9 mouse cellular contexts compared by ENCODE assay signal in the genomic region with DNA sequence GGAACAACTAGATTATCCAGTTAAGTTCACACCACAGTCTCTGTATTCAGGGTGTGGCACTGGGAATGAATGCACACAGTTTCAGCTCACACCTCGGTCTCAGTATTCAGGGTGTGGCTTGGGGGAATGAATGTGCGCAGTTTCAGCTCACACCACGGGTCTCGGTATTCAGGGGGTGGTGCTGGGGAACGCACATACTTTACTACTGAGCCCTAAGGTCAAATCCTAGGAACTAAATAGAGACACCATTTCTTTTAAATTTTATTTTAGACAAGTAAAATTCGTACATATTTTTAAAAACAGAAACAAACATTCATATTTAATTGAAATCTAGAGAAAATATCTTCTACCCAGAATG. TPM values are rescaled to one million over a fixed set of nuclear protein-coding genes. Genes with fewer than 3 reads are reported as not detected.
DNase-seq lines count a peak whose midpoint lies in the region; ATAC-seq and TF ChIP-seq lines count a peak whose summit lies in the region.
"Had no signal": no experiment of that assay in that cellular context is flagged by ENCODE, and none has a peak within 500 bp of the region (broad histone marks: within the 10 kb centered on the region; RNA-seq: fewer than 3 reads in every experiment).

No protein-coding gene starts in this region.

- in situ Hi-C loops in CH12.LX (cut with MboI; ENCODE audit: low pct_ligation_motif_present, low pct_unique_long_range_greater_than_20kb, low sequenced_read_pairs) = loop anchor here (5.0 to 25.0 kb wide), 2 partner anchors 36 to 646 kb away; no protein-coding TSS in a partner anchor

- TF ChIP-seq RAD21 in CH12.LX (IDR thresholded peaks at IDR 0.05; ENCODE audit: low read depth, low read length) = no peak

- no peak overlapping the region for H3K9ac ChIP-seq in heart, embryonic 12.5 days
- peak overlapping the region; percentile 68 for H3K9ac ChIP-seq in CH12.LX (ENCODE audit: insufficient read depth, low read depth)
- no peak overlapping the region for H3K9ac ChIP-seq in kidney, embryonic 16.5 days (replicated peaks; ENCODE audit: low read length)

- peak overlapping the region; percentile 62 for H3K27ac ChIP-seq in heart, embryonic 12.5 days (ENCODE audit: poor library complexity, severe bottlenecking)
- peak overlapping the region; percentile 86 for H3K27ac ChIP-seq in CH12.LX (ENCODE audit: insufficient read depth, low read depth)
- H3K27ac ChIP-seq in kidney, embryonic 16.5 days (ENCODE audit: low read length) = no peak overlapping the region

- dilution Hi-C loops in CH12.LX (cut with MboI; ENCODE audit: extremely low pct_ligation_motif_present, extremely low pct_unique_long_range_greater_than_20kb, low sequenced_read_pairs) = no loop called here

- H3K27me3 ChIP-seq in heart, embryonic 12.5 days (replicated peaks) = no peaks in the 10 kb centered on the region
- no peaks in the 10 kb centered on the region for H3K27me3 ChIP-seq in CH12.LX (replicated peaks)
- no peaks in the 10 kb centered on the region for H3K27me3 ChIP-seq in kidney, embryonic 16.5 days (ENCODE audit: insufficient read depth, low read length)

- peak overlapping the region; percentile 23; the same call in 1 of the 2 replicates for H3K4me2 ChIP-seq in heart, embryonic 12.5 days
- peak overlapping the region; percentile 72 for H3K4me2 ChIP-seq in CH12.LX (ENCODE audit: insufficient read depth, low read depth, poor library complexity, severe bottlenecking)
- H3K4me2 ChIP-seq in kidney, embryonic 16.5 days (replicated peaks; ENCODE audit: low read depth, low read length) = no peak overlapping the region

- no peaks in the 10 kb centered on the region for H3K9me3 ChIP-seq in heart, embryonic 12.5 days (replicated peaks)
- H3K9me3 ChIP-seq in CH12.LX (replicated peaks; ENCODE audit: low read length) = no peaks in the 10 kb centered on the region
- H3K9me3 ChIP-seq in kidney, embryonic 16.5 days (ENCODE audit: low read length) = no peaks in the 10 kb centered on the region

- intact Hi-C loops in heart, postnatal 10 days (cut with DNase I) = loop anchor here (5.0 to 10.0 kb wide), 2 partner anchors 76 to 239 kb away; no protein-coding TSS in a partner anchor

- no peak for TF ChIP-seq EP300 in CH12.LX (IDR thresholded peaks at IDR 0.05; ENCODE audit: low read length)

- H3K79me2 ChIP-seq in CH12.LX (replicated peaks; ENCODE audit: control insufficient read depth, extremely low read depth, insufficient read depth, poor library complexity, severe bottlenecking) = peaks cover 86% of the 10 kb centered on the region

- H3K36me3 ChIP-seq in heart, embryonic 12.5 days = peaks cover 15% of the 10 kb centered on the region
- peaks cover 2 to 11% of the 10 kb centered on the region in 2 experiments for H3K36me3 ChIP-seq in CH12.LX (replicated peaks in 1 of 2; ENCODE audit: control insufficient read depth in 1 of 2, insufficient read depth in 1 of 2, low read length in 1 of 2)
- no peaks in the 10 kb centered on the region for H3K36me3 ChIP-seq in kidney, embryonic 16.5 days (ENCODE audit: insufficient read depth, low read length)

- 44% methylated on average over 6 of the region's 6 CpGs for WGBS in heart, embryonic 12.5 days
- 58% methylated on average over 6 of the region's 6 CpGs for WGBS in kidney, embryonic 16.5 days

- ATAC-seq in heart, embryonic 12.5 days (ENCODE audit: insufficient number of reproducible peaks, low FRiP score) = 0 out of 2 replicates have a peak, but pooled peaks have one; percentile 20
- ATAC-seq in erythroid progenitor cell, adult 5-6 weeks (replicated peaks; ENCODE audit: low FRiP score, poor library complexity, severe bottlenecking) = peak; percentile 66
- peak; percentile 15 for ATAC-seq in megakaryocyte progenitor cell, adult 5-6 weeks (replicated peaks; ENCODE audit: poor library complexity)
- ATAC-seq in kidney, embryonic 16.5 days (ENCODE audit: low FRiP score, low TSS enrichment) = no peak

- H3K4me1 ChIP-seq in heart, embryonic 12.5 days (replicated peaks) = peaks cover 89% of the 10 kb centered on the region
- peaks cover 19 to 73% of the 10 kb centered on the region in 2 experiments for H3K4me1 ChIP-seq in CH12.LX (ENCODE audit: control insufficient read depth in 1 of 2, insufficient read depth in 2 of 2)
- peaks cover 72% of the 10 kb centered on the region for H3K4me1 ChIP-seq in kidney, embryonic 16.5 days (ENCODE audit: insufficient read depth, low read length)

- no peak for TF ChIP-seq CTCF in CH12.LX (conservative IDR thresholded peaks at IDR 0.05 in 1 of 2, IDR thresholded peaks at IDR 0.05 in 1 of 2; ENCODE audit: low read depth in 2 of 2, low read length in 2 of 2)

- DNase-seq in heart, postnatal 10 days = no peak
- DNase-seq in CH12.LX (ENCODE audit: extremely low read depth) = peak; percentile 77
- DNase-seq in embryo, embryonic 11 days = no peak
- DNase-seq in adrenal gland, postnatal 36 days = no peak
- DNase-seq: layer of hippocampus, adult 9-11 months had no signal

- no peak overlapping the region for H3K4me3 ChIP-seq in heart, embryonic 12.5 days
- H3K4me3 ChIP-seq in CH12.LX (replicated peaks in 1 of 3; ENCODE audit: low read depth in 2 of 3, low read length in 2 of 3, poor library complexity in 1 of 3) = peak overlapping the region; percentile 14 to 79 (median 27)
- H3K4me3 ChIP-seq in kidney, embryonic 16.5 days (ENCODE audit: low read length) = no peak overlapping the region

- peak; percentile 46 for TF ChIP-seq POLR2A in CH12.LX (IDR thresholded peaks at IDR 0.05; ENCODE audit: low read depth, low read length)

TF ChIP-seq in CH12.LX, 34 proteins besides CTCF, POLR2A, EP300 and RAD21:
- TF ChIP-seq UBTF (IDR thresholded peaks at IDR 0.05; ENCODE audit: low read depth, low read length) (no peak), CHD1 (IDR thresholded peaks at IDR 0.05; ENCODE audit: low read depth, low read length) (0 out of 2 replicates have a peak, but pooled peaks have one; percentile 93), MAX (IDR thresholded peaks at IDR 0.05; ENCODE audit: low read length) (no peak), NRF1 (IDR thresholded peaks at IDR 0.05; ENCODE audit: low read depth, low read length) (peak; percentile 49; the same call in 1 of the 2 replicates), TBP (conservative IDR thresholded peaks at IDR 0.05; ENCODE audit: low read depth, low read length) (peak; percentile 72; the same call in 1 of the 2 replicates), MXI1 (IDR thresholded peaks at IDR 0.05; ENCODE audit: low read depth, low read length) (peak; percentile 77; the same call in 1 of the 2 replicates), PAX5 (IDR thresholded peaks at IDR 0.05; ENCODE audit: low read length) (no peak), ZMIZ1 (IDR thresholded peaks at IDR 0.05; ENCODE audit: low read depth, low read length) (peak; percentile 77; the same call in 1 of the 2 replicates), MAFK (IDR thresholded peaks at IDR 0.05; ENCODE audit: insufficient replicate concordance, low read length) (0 out of 2 replicates have a peak, but pooled peaks have one; percentile 0), IRF4 (IDR thresholded peaks at IDR 0.05; ENCODE audit: low read depth, low read length) (peak; percentile 65; the same call in 1 of the 2 replicates), NELFE (IDR thresholded peaks at IDR 0.05; ENCODE audit: low read depth, low read length) (peak; percentile 48; the same call in 1 of the 2 replicates), TCF12 (IDR thresholded peaks at IDR 0.05; ENCODE audit: low read depth, low read length) (peak; percentile 50; the same call in 1 of the 2 replicates), JUND (conservative IDR thresholded peaks at IDR 0.05; ENCODE audit: low read depth, low read length) (no peak), MEF2A (IDR thresholded peaks at IDR 0.05; ENCODE audit: borderline replicate concordance, low read depth, low read length) (no peak), SIN3A (IDR thresholded peaks at IDR 0.05; ENCODE audit: low read length) (peak; percentile 62), BHLHE40 (IDR thresholded peaks at IDR 0.05; ENCODE audit: low read depth, low read length) (peak; percentile 78)

RNA-seq across cellular contexts. Expression of a gene that starts 18.0 kb away (rescaled TPM):
- 69.2 and 73.6 TPM in 2 replicates for polyA plus RNA-seq in heart, embryonic 12.5 days (2016; fragmentation: Nextera tagmentation; extraction: Ambion mirVana)
- total RNA-seq in heart, postnatal 10 days (2021) = 10 to 100 TPM; 57.9 to 66.5 TPM
- total RNA-seq in CH12.LX (2012; rRNA removed) = 21.2 and 21.3 TPM in 2 replicates
- total RNA-seq in CH12.LX (2014; rRNA removed) = 7.2 and 10.2 TPM in 2 replicates
- 24.6 and 29.7 TPM in 2 replicates for polyA plus RNA-seq in CH12.LX (2012; ENCODE audit: insufficient read length, low read depth)
- 122 TPM in 2 replicates for total RNA-seq in erythroid progenitor cell, adult 5-6 weeks (2015; ENCODE audit: low replicate concordance)
- 145 and 184 TPM in 2 replicates for total RNA-seq in erythroid progenitor cell, adult 5-6 weeks (2017; ENCODE audit: low replicate concordance)
- 122 and 127 TPM in 2 replicates for total RNA-seq in megakaryocyte progenitor cell, adult 5-6 weeks (2015)
- 50.1 and 60.1 TPM in 2 replicates for total RNA-seq in megakaryocyte progenitor cell, adult 5-6 weeks (2017)
- total RNA-seq in adrenal gland, postnatal 36 days (2021) = 10 to 100 TPM; 63.5 to 68.5 TPM
- 98.8 and 99.9 TPM in 2 replicates for polyA plus RNA-seq in kidney, embryonic 16.5 days (2015; fragmentation: Nextera tagmentation; extraction: Ambion mirVana)

Comparison
In these comparisons a context has a peak if more than half of its experiments do, and no peak if none do; other contexts are left out.
1. H3K4me3 ChIP-seq: peak in CH12.LX (3 of 3); none in heart, embryonic 12.5 days (single experiment) and kidney, embryonic 16.5 days (single experiment).